Mouse (Mus musculus) limb, embryonic 11.5 days (tissue): Measurements from ENCODE around the gene Peli2. TPM values are rescaled to one million over a fixed set of nuclear protein-coding genes. Genes with fewer than 3 reads are reported as not detected.
"Not testable (repeated sequence)": the region's sequence is repeated elsewhere in the genome, so short reads cannot be mapped to it uniquely, and the experiment has no call there.

Source experiments
- ATAC-seq: fragments of 200-750 bp; cut with Nextera tagmentation; 2 replicates; pipeline ENCODE4 v1.8.0; 2017; ENCODE audit warnings: low read depth; ENCODE audit not compliant: insufficient number of reproducible peaks, low FRiP score, low TSS enrichment
- DNase-seq: peaks from one replicate; pipeline ENCODE4 v3.0.0-alpha.2; 2015; ENCODE audit warnings: low spot score
- H3K27ac ChIP-seq: fragments of 300-500 bp; sonication (generic); replicated peaks from 2 replicates; pipeline ENCODE4 v1.5.1; 2014; ENCODE audit warnings: low read depth, mild to moderate bottlenecking, low read length
- H3K27me3 ChIP-seq: fragments of 300-500 bp; sonication (generic); 2 replicates; pipeline ENCODE4 v1.6.1; 2014; ENCODE audit warnings: mild to moderate bottlenecking, low read length, mixed read lengths; ENCODE audit not compliant: control insufficient read depth, insufficient read depth
- H3K36me3 ChIP-seq: fragments of 300-500 bp; sonication (generic); 2 replicates; pipeline ENCODE4 v1.6.1; 2014; ENCODE audit warnings: mild to moderate bottlenecking, low read length, moderate library complexity, mixed read lengths; ENCODE audit not compliant: control insufficient read depth, insufficient read depth
- H3K4me1 ChIP-seq: fragments of 300-500 bp; sonication (generic); 2 replicates; pipeline ENCODE4 v1.6.1; 2014; ENCODE audit warnings: low read length, mixed read lengths; ENCODE audit not compliant: control insufficient read depth, insufficient read depth
- H3K4me2 ChIP-seq: fragments of 300-500 bp; sonication (generic); 2 replicates; pipeline ENCODE4 v1.6.1; 2014; ENCODE audit warnings: low read depth, mild to moderate bottlenecking, moderate library complexity; ENCODE audit not compliant: severe bottlenecking
- H3K4me3 ChIP-seq: fragments of 300-500 bp; sonication (generic); 2 replicates; pipeline ENCODE4 v1.5.1; 2014; ENCODE audit warnings: low read depth, low read length
- H3K9ac ChIP-seq: fragments of 300-500 bp; sonication (generic); 2 replicates; pipeline ENCODE4 v1.6.1; 2014; ENCODE audit warnings: mild to moderate bottlenecking, low read length
- H3K9me3 ChIP-seq: fragments of 300-500 bp; sonication (generic); 2 replicates; pipeline ENCODE4 v1.6.1; 2016; ENCODE audit warnings: low read length; ENCODE audit not compliant: control insufficient read depth
- WGBS: fragments of 180-500 bp; shearing (Covaris S2); extraction: QIAGEN DNeasy Blood & Tissue Kit; methylation state at CpG from one replicate; pipeline ENCODE4 v1.1.7; 2014; 5-methylcytosine and 5-hydroxymethylcytosine counted together
- polyA plus RNA-seq: library from polyadenylated mRNA; unstranded; fragments of >200 nt; fragmentation: Nextera tagmentation; extraction: Ambion mirVana; gene quantifications from 2 replicates; pipeline ENCODE4 v1.2.1, GENCODE M21; 2014

Gene Peli2
- 8.9 and 10.6 TPM in 2 replicates for polyA plus RNA-seq

- H3K4me2 ChIP-seq = peak within 1 kb of the TSS; percentile 89
- under 1% methylated on average over 76 of the region's 117 CpGs for WGBS
- peak within 1 kb of the TSS; percentile 70 for H3K27ac ChIP-seq
- no peaks in the 10 kb centered on the region for H3K36me3 ChIP-seq
- no peaks in the 10 kb centered on the region for H3K27me3 ChIP-seq
- no peaks in the 10 kb centered on the region for H3K9me3 ChIP-seq
- H3K4me1 ChIP-seq = peaks cover 16% of the 10 kb centered on the region
- ATAC-seq (peak; percentile 45), DNase-seq (peak; percentile 78)
- peak within 1 kb of the TSS; percentile 63 for H3K4me3 ChIP-seq
- peak within 1 kb of the TSS; percentile 70 for H3K9ac ChIP-seq
Observed at GRCm38 (mm10) chr14:48120752-48121528, at the start of gene Peli2. TSS of gene Peli2 (plus strand) at chr14:48120823.

- Histone ChIP-seq H3K4me1 (no peaks in the 10 kb centered on the region), H3K4me3 (no peak overlapping the region), H3K27ac (no peak overlapping the region), H3K4me2 (no peak overlapping the region), H3K9me3 (no peaks in the 10 kb centered on the region), H3K27me3 (no peaks in the 10 kb centered on the region), H3K9ac (no peak overlapping the region), H3K36me3 (no peaks in the 10 kb centered on the region)
- 85% methylated on average over 4 of the region's 4 CpGs for WGBS
- DNase-seq = no peak
- ATAC-seq = no peak
Observed at GRCm38 (mm10) chr14:48072104-48072503, 48.5 kb upstream of the Peli2 start.

- Histone ChIP-seq H3K9me3 (no peaks in the 10 kb centered on the region), H3K36me3 (no peaks in the 10 kb centered on the region), H3K4me2 (no peak overlapping the region), H3K27ac (no peak overlapping the region), H3K4me3 (no peak overlapping the region), H3K9ac (no peak overlapping the region), H3K27me3 (no peaks in the 10 kb centered on the region), H3K4me1 (no peaks in the 10 kb centered on the region)
- ATAC-seq (no peak), DNase-seq (peak; percentile 39)
- WGBS = 68% methylated on average over 24 of the region's 24 CpGs
Observed at GRCm38 (mm10) chr14:48073247-48074161, 47.1 kb upstream of the Peli2 start.

- not testable (repeated sequence) for H3K36me3 ChIP-seq, H3K27me3 ChIP-seq, H3K4me1 ChIP-seq, H3K4me2 ChIP-seq, DNase-seq, ATAC-seq, H3K4me3 ChIP-seq, H3K27ac ChIP-seq, H3K9ac ChIP-seq, H3K9me3 ChIP-seq
- 93% methylated on average over 17 of the region's 17 CpGs for WGBS
Observed at GRCm38 (mm10) chr14:48079574-48079973, 41.0 kb upstream of the Peli2 start.

GRCm38 (mm10) chr14:48083836-48084812 is 36.5 kb upstream of the Peli2 start:
- Histone ChIP-seq H3K4me2 (no peak overlapping the region), H3K4me3 (no peak overlapping the region), H3K9ac (no peak overlapping the region), H3K27ac (no peak overlapping the region), H3K4me1 (peaks cover 2% of the 10 kb centered on the region; the same call in 1 of the 2 replicates), H3K27me3 (no peaks in the 10 kb centered on the region), H3K36me3 (no peaks in the 10 kb centered on the region), H3K9me3 (no peaks in the 10 kb centered on the region)
- 24% methylated on average over 14 of the region's 14 CpGs for WGBS
- peak; percentile 24 for DNase-seq
- ATAC-seq = no peak

- Histone ChIP-seq H3K27ac (no peak overlapping the region), H3K4me1 (peaks cover 2% of the 10 kb centered on the region; the same call in 1 of the 2 replicates), H3K36me3 (no peaks in the 10 kb centered on the region), H3K4me2 (no peak overlapping the region), H3K27me3 (no peaks in the 10 kb centered on the region), H3K4me3 (no peak overlapping the region), H3K9me3 (no peaks in the 10 kb centered on the region), H3K9ac (no peak overlapping the region)
- no peak for DNase-seq
- WGBS = 50% methylated on average over 7 of the region's 7 CpGs
- ATAC-seq = no peak
Observed at GRCm38 (mm10) chr14:48086682-48087297, 33.8 kb upstream of the Peli2 start.

GRCm38 (mm10) chr14:48087298-48087830 is 33.3 kb upstream of the Peli2 start:
- ATAC-seq (no peak), DNase-seq (no peak)
- Histone ChIP-seq H3K4me3 (no peak overlapping the region), H3K9ac (no peak overlapping the region), H3K4me2 (no peak overlapping the region), H3K27ac (no peak overlapping the region), H3K27me3 (no peaks in the 10 kb centered on the region), H3K4me1 (peaks cover 2% of the 10 kb centered on the region; the same call in 1 of the 2 replicates), H3K9me3 (no peaks in the 10 kb centered on the region), H3K36me3 (no peaks in the 10 kb centered on the region)
- 53% methylated on average over 8 of the region's 8 CpGs for WGBS
